ENCODE assay signal across 12 mouse cellular contexts in the genomic region with DNA sequence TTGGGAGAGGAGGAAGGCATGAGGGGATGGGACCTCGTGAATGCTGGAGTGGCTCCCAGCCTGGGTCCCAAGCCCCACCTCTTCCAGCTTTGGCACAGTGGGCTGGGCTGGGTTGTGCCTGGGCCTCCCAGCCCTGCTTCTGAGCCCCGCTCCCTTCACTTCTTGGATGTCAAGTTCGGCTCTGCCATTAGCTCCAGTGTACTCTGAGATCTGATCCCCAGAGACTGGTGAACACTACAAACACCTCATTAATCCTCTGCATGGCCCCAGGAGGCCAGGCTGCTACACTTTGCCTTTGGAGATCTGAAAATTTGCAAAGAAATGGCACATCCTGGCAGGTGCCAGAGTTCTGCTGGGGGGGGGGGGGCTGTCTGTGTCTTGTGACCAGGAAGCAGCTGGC.
"Had no signal": no experiment of that assay in that cellular context is flagged by ENCODE, and none has a peak within 500 bp of the region (broad histone marks: within the 10 kb centered on the region; RNA-seq: fewer than 3 reads in every experiment).

No protein-coding gene starts in this region.

- ATAC-seq: intestine, embryonic 15.5 days; liver, embryonic 12.5 days had no signal

- H3K4me2 ChIP-seq: intestine, embryonic 15.5 days; limb, embryonic 15.5 days; liver, embryonic 12.5 days; midbrain, embryonic 12.5 days; neural tube, embryonic 15.5 days had no signal

- H3K9me3 ChIP-seq: intestine, embryonic 15.5 days; limb, embryonic 15.5 days; liver, embryonic 12.5 days; midbrain, embryonic 12.5 days; neural tube, embryonic 15.5 days had no signal

- H3K27me3 ChIP-seq: intestine, embryonic 15.5 days; midbrain, embryonic 12.5 days; neural tube, embryonic 15.5 days had no signal

- H3K4me3 ChIP-seq: intestine, embryonic 15.5 days; left cerebral cortex, adult 2 months; limb, embryonic 15.5 days; liver, embryonic 12.5 days; midbrain, embryonic 12.5 days; neural tube, embryonic 15.5 days had no signal

- H3K36me3 ChIP-seq: intestine, embryonic 15.5 days; limb, embryonic 15.5 days; liver, embryonic 12.5 days; midbrain, embryonic 12.5 days; neural tube, embryonic 15.5 days had no signal

- H3K4me1 ChIP-seq: intestine, embryonic 15.5 days; limb, embryonic 15.5 days; liver, embryonic 12.5 days had no signal

- H3K27ac ChIP-seq: intestine, embryonic 15.5 days; left cerebral cortex, adult 2 months; limb, embryonic 15.5 days; liver, embryonic 12.5 days; midbrain, embryonic 12.5 days; neural tube, embryonic 15.5 days had no signal

- DNase-seq: kidney, adult 18-20 months; kidney, postnatal 10 days; kidney, postnatal 4 days; spleen, adult 18-20 months; thymus, adult 18-20 months; thymus, postnatal 14 days had no signal

- H3K9ac ChIP-seq: intestine, embryonic 15.5 days; limb, embryonic 15.5 days; liver, embryonic 12.5 days; midbrain, embryonic 12.5 days; neural tube, embryonic 15.5 days had no signal
